Mouse (Mus musculus): ENCODE data around the gene Fry. TPM values are rescaled to one million over a fixed set of nuclear protein-coding genes. Genes with fewer than 3 reads are reported as not detected.

Fry gene
- polyA plus RNA-seq, 1 experiment from 2014 or later: 5.5 TPM

- H3K27ac ChIP-seq (ENCODE audit: low read depth): no peak overlapping the region
- DNase-seq (no peak), ATAC-seq (ENCODE audit: insufficient read depth) (no peak)
- H3K4me2 ChIP-seq: no peak overlapping the region
- H3K4me1 ChIP-seq (ENCODE audit: insufficient read depth): no peaks in the 10 kb centered on the region
- no peak for TF ChIP-seq CTCF (IDR thresholded peaks at IDR 0.05; ENCODE audit: low read depth)
- no peaks in the 10 kb centered on the region for H3K36me3 ChIP-seq (ENCODE audit: insufficient read depth)
- no peak overlapping the region for H3K4me3 ChIP-seq (ENCODE audit: low read depth, low read length)
- H3K9me3 ChIP-seq (ENCODE audit: low read depth, low read length): no peaks in the 10 kb centered on the region
- H3K27me3 ChIP-seq (ENCODE audit: insufficient read depth, low read length): no peaks in the 10 kb centered on the region
- no peak overlapping the region for H3K9ac ChIP-seq
- 67% methylated on average over 5 of the region's 5 CpGs for WGBS
Observed at GRCm38 (mm10) chr5:150166811-150167210, 48.4 kb downstream of the Fry start.

- no peak for ATAC-seq (ENCODE audit: insufficient read depth)
- Histone ChIP-seq H3K9ac (no peak overlapping the region), H3K4me1 (ENCODE audit: insufficient read depth) (no peaks in the 10 kb centered on the region), H3K27ac (ENCODE audit: low read depth) (no peak overlapping the region), H3K27me3 (ENCODE audit: insufficient read depth, low read length) (no peaks in the 10 kb centered on the region), H3K4me2 (no peak overlapping the region), H3K9me3 (ENCODE audit: low read depth, low read length) (no peaks in the 10 kb centered on the region), H3K36me3 (ENCODE audit: insufficient read depth) (no peaks in the 10 kb centered on the region), H3K4me3 (ENCODE audit: low read depth, low read length) (no peak overlapping the region)
- WGBS: 34% methylated on average over 2 of the region's 2 CpGs
- DNase-seq: no peak
- TF ChIP-seq CTCF (IDR thresholded peaks at IDR 0.05; ENCODE audit: low read depth): no peak
Observed at GRCm38 (mm10) chr5:150167287-150167686, 48.8 kb downstream of the Fry start.

GRCm38 (mm10) chr5:150168712-150169111 lies 50.3 kb downstream of the Fry start:
- Histone ChIP-seq H3K4me1 (ENCODE audit: insufficient read depth) (no peaks in the 10 kb centered on the region), H3K9me3 (ENCODE audit: low read depth, low read length) (no peaks in the 10 kb centered on the region), H3K27me3 (ENCODE audit: insufficient read depth, low read length) (no peaks in the 10 kb centered on the region), H3K4me2 (no peak overlapping the region), H3K27ac (ENCODE audit: low read depth) (no peak overlapping the region), H3K9ac (no peak overlapping the region), H3K36me3 (ENCODE audit: insufficient read depth) (no peaks in the 10 kb centered on the region), H3K4me3 (ENCODE audit: low read depth, low read length) (no peak overlapping the region)
- peak; percentile 93 for DNase-seq
- WGBS: 2% methylated on average over 9 of the region's 9 CpGs
- TF ChIP-seq CTCF (IDR thresholded peaks at IDR 0.05; ENCODE audit: low read depth): peak; percentile 77
- ATAC-seq (ENCODE audit: insufficient read depth): peak; percentile 80; the same call in 1 of the 2 replicates

GRCm38 (mm10) chr5:150171562-150171961 lies 53.1 kb downstream of the Fry start:
- no peaks in the 10 kb centered on the region for H3K4me1 ChIP-seq (ENCODE audit: insufficient read depth)
- no peaks in the 10 kb centered on the region for H3K36me3 ChIP-seq (ENCODE audit: insufficient read depth)
- TF ChIP-seq CTCF (IDR thresholded peaks at IDR 0.05; ENCODE audit: low read depth): no peak
- H3K9me3 ChIP-seq (ENCODE audit: low read depth, low read length): 0 out of 2 replicates have a peak, but pooled peaks cover 4% of the 10 kb centered on the region
- no peak overlapping the region for H3K9ac ChIP-seq
- H3K27me3 ChIP-seq (ENCODE audit: insufficient read depth, low read length): no peaks in the 10 kb centered on the region
- H3K27ac ChIP-seq (ENCODE audit: low read depth): no peak overlapping the region
- DNase-seq: no peak
- WGBS: 43% methylated on average over 10 of the region's 10 CpGs
- ATAC-seq (ENCODE audit: insufficient read depth): no peak
- H3K4me2 ChIP-seq: no peak overlapping the region
- no peak overlapping the region for H3K4me3 ChIP-seq (ENCODE audit: low read depth, low read length)

- no peak overlapping the region for H3K4me3 ChIP-seq (ENCODE audit: low read depth, low read length)
- no peak for TF ChIP-seq CTCF (IDR thresholded peaks at IDR 0.05; ENCODE audit: low read depth)
- H3K9ac ChIP-seq: no peak overlapping the region
- H3K4me1 ChIP-seq (ENCODE audit: insufficient read depth): no peaks in the 10 kb centered on the region
- no peaks in the 10 kb centered on the region for H3K36me3 ChIP-seq (ENCODE audit: insufficient read depth)
- H3K9me3 ChIP-seq (ENCODE audit: low read depth, low read length): 0 out of 2 replicates have a peak, but pooled peaks cover 4% of the 10 kb centered on the region
- no peak for ATAC-seq (ENCODE audit: insufficient read depth)
- no peak overlapping the region for H3K4me2 ChIP-seq
- H3K27ac ChIP-seq (ENCODE audit: low read depth): no peak overlapping the region
- DNase-seq: no peak
- no peaks in the 10 kb centered on the region for H3K27me3 ChIP-seq (ENCODE audit: insufficient read depth, low read length)
- 53% methylated on average over 6 of the region's 6 CpGs for WGBS
Observed at GRCm38 (mm10) chr5:150173869-150174268, 55.4 kb downstream of the Fry start.

- peak; percentile 30 for TF ChIP-seq CTCF (IDR thresholded peaks at IDR 0.05; ENCODE audit: low read depth)
- DNase-seq (no peak), ATAC-seq (ENCODE audit: insufficient read depth) (no peak)
- Histone ChIP-seq H3K4me1 (ENCODE audit: insufficient read depth) (no peaks in the 10 kb centered on the region), H3K4me2 (no peak overlapping the region), H3K9ac (no peak overlapping the region), H3K36me3 (ENCODE audit: insufficient read depth) (no peaks in the 10 kb centered on the region), H3K27ac (ENCODE audit: low read depth) (no peak overlapping the region), H3K4me3 (ENCODE audit: low read depth, low read length) (no peak overlapping the region), H3K27me3 (ENCODE audit: insufficient read depth, low read length) (no peaks in the 10 kb centered on the region), H3K9me3 (ENCODE audit: low read depth, low read length) (0 out of 2 replicates have a peak, but pooled peaks cover 4% of the 10 kb centered on the region)
Observed at GRCm38 (mm10) chr5:150174950-150175349, 56.5 kb downstream of the Fry start.

- Histone ChIP-seq H3K27me3 (ENCODE audit: insufficient read depth, low read length) (no peaks in the 10 kb centered on the region), H3K36me3 (ENCODE audit: insufficient read depth) (no peaks in the 10 kb centered on the region), H3K9me3 (ENCODE audit: low read depth, low read length) (0 out of 2 replicates have a peak, but pooled peaks cover 4% of the 10 kb centered on the region), H3K4me1 (ENCODE audit: insufficient read depth) (no peaks in the 10 kb centered on the region), H3K27ac (ENCODE audit: low read depth) (no peak overlapping the region), H3K9ac (no peak overlapping the region), H3K4me2 (no peak overlapping the region), H3K4me3 (ENCODE audit: low read depth, low read length) (no peak overlapping the region)
- TF ChIP-seq CTCF (IDR thresholded peaks at IDR 0.05; ENCODE audit: low read depth): no peak
- ATAC-seq (ENCODE audit: insufficient read depth) (no peak), DNase-seq (no peak)
- 72% methylated on average over 13 of the region's 13 CpGs for WGBS
Observed at GRCm38 (mm10) chr5:150176251-150177015, 58.0 kb downstream of the Fry start.

Measured in lung, embryonic 14.5 days (tissue).